Comparison of ENCODE assay signal across 9 mouse cellular contexts in genomic region chr1:69107485-69108158, GRCm38 (mm10). TPM values are rescaled to one million over a fixed set of nuclear protein-coding genes. Genes with fewer than 3 reads are reported as not detected.
A peak's percentile ranks its signal among the peaks of the same experiment; 100 is the strongest.
DNase-seq lines count a peak whose midpoint lies in the region; ATAC-seq and TF ChIP-seq lines count a peak whose summit lies in the region.
"Had no signal": no experiment of that assay in that cellular context is flagged by ENCODE, and none has a peak within 500 bp of the region (broad histone marks: within the 10 kb centered on the region; RNA-seq: fewer than 3 reads in every experiment).

TSS of gene Erbb4 (minus strand) at chr1:69108059.

- WGBS in heart, embryonic 12.5 days = under 1% methylated on average over 62 of the region's 63 CpGs
- WGBS in kidney, embryonic 15.5 days = under 1% methylated on average over 58 of the region's 63 CpGs
- under 1% methylated on average over 54 of the region's 63 CpGs for WGBS in liver, embryonic 12.5 days (ENCODE audit: insufficient replicate concordance)
- WGBS in olfactory bulb, adult 2 months = under 1% methylated on average over 63 of the region's 63 CpGs

- intact Hi-C loops in left cerebral cortex, adult 2 months (cut with DNase I) = no loop called here

- H3K4me3 ChIP-seq in left cerebral cortex, adult 2 months = peak within 1 kb of the TSS; percentile 62
- H3K4me3 ChIP-seq in heart, embryonic 12.5 days = peak within 1 kb of the TSS; percentile 89
- peak within 1 kb of the TSS; percentile 75 for H3K4me3 ChIP-seq in kidney, embryonic 15.5 days (replicated peaks)
- H3K4me3 ChIP-seq in liver, embryonic 12.5 days = peak within 1 kb of the TSS; percentile 50
- peak within 1 kb of the TSS; percentile 67 for H3K4me3 ChIP-seq in olfactory bulb, adult 2 months (ENCODE audit: insufficient read depth, low read depth, low read length)

- peak; percentile 34 to 47 for DNase-seq in left cerebral cortex, adult 2 months (ENCODE audit: extremely low spot score in 1 of 2, low spot score in 2 of 2)
- DNase-seq in left cerebral cortex, adult 9 months (ENCODE audit: low spot score in 2 of 2) = no peak

- ATAC-seq in common myeloid progenitor, adult 5-6 weeks (replicated peaks; ENCODE audit: low read depth, poor library complexity, severe bottlenecking) = 0 out of 2 replicates have a peak, but pooled peaks have one; percentile 22
- peak; percentile 55; the same call in 1 of the 2 replicates for ATAC-seq in heart, embryonic 12.5 days (ENCODE audit: insufficient number of reproducible peaks, low FRiP score)
- peak; percentile 50 for ATAC-seq in kidney, embryonic 15.5 days (replicated peaks; ENCODE audit: low FRiP score)
- no peak for ATAC-seq in liver, embryonic 12.5 days
- ATAC-seq in CD4-positive, CD25-positive, alpha-beta regulatory T cell, adult 4 months = no peak

- peak within 1 kb of the TSS; percentile 97 for H3K9ac ChIP-seq in heart, embryonic 12.5 days
- H3K9ac ChIP-seq in kidney, embryonic 15.5 days = peak within 1 kb of the TSS; percentile 66
- H3K9ac ChIP-seq in liver, embryonic 12.5 days = no peak within 1 kb of the TSS

- H3K36me3 ChIP-seq in heart, embryonic 12.5 days = no peaks in the 10 kb centered on the region
- H3K36me3 ChIP-seq in kidney, embryonic 15.5 days = no peaks in the 10 kb centered on the region
- H3K36me3 ChIP-seq in liver, embryonic 12.5 days = no peaks in the 10 kb centered on the region

- H3K27me3 ChIP-seq in heart, embryonic 12.5 days (replicated peaks) = no peaks in the 10 kb centered on the region
- H3K27me3 ChIP-seq in kidney, embryonic 15.5 days = peaks cover 68% of the 10 kb centered on the region
- peaks cover 63% of the 10 kb centered on the region for H3K27me3 ChIP-seq in liver, embryonic 12.5 days (replicated peaks)

- H3K4me1 ChIP-seq in heart, embryonic 12.5 days (replicated peaks) = peaks cover 8% of the 10 kb centered on the region
- H3K4me1 ChIP-seq in kidney, embryonic 15.5 days = peaks cover 35% of the 10 kb centered on the region
- H3K4me1 ChIP-seq in liver, embryonic 12.5 days = peaks cover 10% of the 10 kb centered on the region; the same call in 1 of the 2 replicates
- no peaks in the 10 kb centered on the region for H3K4me1 ChIP-seq in olfactory bulb, adult 2 months (ENCODE audit: control insufficient read depth, insufficient read depth, low read length)

- no peak for TF ChIP-seq CTCF in left cerebral cortex, adult 2 months (IDR thresholded peaks at IDR 0.05)
- no peak for TF ChIP-seq CTCF in olfactory bulb, adult 2 months (IDR thresholded peaks at IDR 0.05; ENCODE audit: insufficient read depth, low read depth, low read length)

- H3K9me3 ChIP-seq in heart, embryonic 12.5 days (replicated peaks) = no peaks in the 10 kb centered on the region
- no peaks in the 10 kb centered on the region for H3K9me3 ChIP-seq in kidney, embryonic 15.5 days (replicated peaks)
- no peaks in the 10 kb centered on the region for H3K9me3 ChIP-seq in liver, embryonic 12.5 days (replicated peaks)

- peak within 1 kb of the TSS; percentile 80 for H3K4me2 ChIP-seq in heart, embryonic 12.5 days
- H3K4me2 ChIP-seq in kidney, embryonic 15.5 days = peak within 1 kb of the TSS; percentile 99
- H3K4me2 ChIP-seq in liver, embryonic 12.5 days = peak within 1 kb of the TSS; percentile 68

- H3K27ac ChIP-seq in left cerebral cortex, adult 2 months = peak within 1 kb of the TSS; percentile 66
- peak within 1 kb of the TSS; percentile 94 for H3K27ac ChIP-seq in heart, embryonic 12.5 days (ENCODE audit: poor library complexity, severe bottlenecking)
- H3K27ac ChIP-seq in kidney, embryonic 15.5 days = peak within 1 kb of the TSS; percentile 81
- no peak within 1 kb of the TSS for H3K27ac ChIP-seq in liver, embryonic 12.5 days
- peak within 1 kb of the TSS; percentile 17 for H3K27ac ChIP-seq in olfactory bulb, adult 2 months (ENCODE audit: insufficient read depth, low read depth, low read length)

- TF ChIP-seq POLR2A in olfactory bulb, adult 2 months (IDR thresholded peaks at IDR 0.05; ENCODE audit: insufficient read depth, low read depth, low read length) = no peak

RNA-seq across cellular contexts. Expression of gene Erbb4, which starts in this region (rescaled TPM):
- total RNA-seq in left cerebral cortex, adult 2 months (2021) = 10 to 100 TPM; 57.6 to 64.1 TPM
- not detected in 2 replicates for total RNA-seq in common myeloid progenitor, adult 5-6 weeks (2017)
- polyA plus RNA-seq in heart, embryonic 12.5 days (2016; fragmentation: Nextera tagmentation; extraction: Ambion mirVana) = 12.8 and 13.6 TPM in 2 replicates
- 5.5 and 5.6 TPM in 2 replicates for polyA plus RNA-seq in kidney, embryonic 15.5 days (2015; fragmentation: Nextera tagmentation; extraction: Ambion mirVana)
- 0.07 and 0.12 TPM in 2 replicates for polyA plus RNA-seq in liver, embryonic 12.5 days (2016; fragmentation: Nextera tagmentation; extraction: Ambion mirVana)
- polyA plus RNA-seq in olfactory bulb, adult 2 months (2012; ENCODE audit: insufficient read depth, insufficient read length, low replicate concordance, missing spikeins) = not detected in 2 replicates
- polyA plus RNA-seq in CD4-positive, CD25-positive, alpha-beta regulatory T cell, adult 4 months (2017; shearing (Covaris generic)) = not detected
- polyA plus RNA-seq: large intestine, adult 2 months had no signal

Comparison
In these comparisons a context has a peak if more than half of its experiments do, and no peak if none do; other contexts are left out.
1. RNA of gene Erbb4 (total RNA-seq): 57.6 to 64.1 TPM in left cerebral cortex, adult 2 months; not detected in common myeloid progenitor, adult 5-6 weeks; every median in the first group is over 10 times any median in the second.
2. DNase-seq: peak in left cerebral cortex, adult 2 months (2 of 2); none in left cerebral cortex, adult 9 months (0 of 2).
3. Peak in ATAC-seq in common myeloid progenitor, adult 5-6 weeks; RNA of the gene not detected or under 1 TPM.
4. ATAC-seq: peak in heart, embryonic 12.5 days (single experiment) and kidney, embryonic 15.5 days (single experiment); none in liver, embryonic 12.5 days (single experiment) and CD4-positive, CD25-positive, alpha-beta regulatory T cell, adult 4 months (single experiment).
5. Peak in every context shown above with its lines, with median percentiles within 50 percentile points of each other: H3K4me3 ChIP-seq and H3K4me2 ChIP-seq.